Mouse (Mus musculus) bone marrow, adult 2 months (tissue): ENCODE results near the gene B3gnt2.

Source experiments
- CTCF ChIP-seq: fragments of 200-500 bp; IDR thresholded peaks from 2 replicates; pipeline ENCODE4 v1.5.1; 2011; ENCODE audit warnings: low read length, control low read depth; ENCODE audit not compliant: control insufficient read depth, insufficient read depth
- POLR2A ChIP-seq: fragments of 200-500 bp; IDR thresholded peaks from 2 replicates; pipeline ENCODE4 v1.6.1; 2011; ENCODE audit warnings: low read depth, mild to moderate bottlenecking, control low read depth, low read length, borderline replicate concordance; ENCODE audit not compliant: control insufficient read depth

DNA sequence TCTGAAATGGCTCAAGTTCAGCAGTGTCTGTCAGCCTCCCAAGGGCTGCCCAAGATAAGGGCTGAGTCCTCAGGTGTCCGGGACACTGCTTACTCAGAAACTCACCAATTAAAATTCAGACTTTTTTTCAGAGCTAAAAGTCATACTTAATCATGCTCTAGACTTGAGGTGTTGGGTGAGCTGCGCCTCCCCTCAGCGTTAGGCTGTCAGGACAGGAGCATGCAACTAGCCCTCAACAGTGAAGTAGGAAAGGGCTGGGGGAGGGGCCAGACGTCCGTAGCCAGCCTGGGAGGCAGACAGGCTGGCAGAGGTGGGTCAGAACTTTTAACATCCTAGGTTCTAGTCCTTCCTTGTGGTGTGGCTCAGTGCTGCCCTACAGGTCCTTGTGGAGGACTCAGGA is 108.2 kb downstream of the B3gnt2 start:
- no peak for TF ChIP-seq CTCF
- no peak for TF ChIP-seq POLR2A
